Comparison of ENCODE assay signal across 12 mouse cellular contexts in the genomic region with DNA sequence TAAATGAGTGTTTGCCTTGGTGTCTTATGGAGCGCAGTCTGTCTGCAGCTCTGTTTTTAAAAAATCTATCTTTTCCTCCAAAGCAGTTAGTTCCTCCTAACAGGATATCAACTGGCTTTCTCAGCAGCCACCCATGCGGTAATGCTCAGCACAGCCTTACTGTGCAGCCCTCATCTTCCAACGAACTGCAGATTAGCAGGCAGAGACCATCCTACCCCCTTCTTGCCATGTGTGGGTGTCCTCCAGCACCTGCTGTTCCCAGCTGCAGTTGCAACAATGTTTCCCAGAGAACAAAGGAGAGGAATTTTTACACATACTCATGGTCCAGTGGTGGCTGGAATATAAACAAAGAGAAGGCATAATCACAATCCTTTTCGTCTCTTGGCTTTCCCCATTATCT.
A peak's percentile ranks its signal among the peaks of the same experiment; 100 is the strongest.
DNase-seq lines count a peak whose midpoint lies in the region; ATAC-seq and TF ChIP-seq lines count a peak whose summit lies in the region.
"Had no signal": no experiment of that assay in that cellular context is flagged by ENCODE, and none has a peak within 500 bp of the region (broad histone marks: within the 10 kb centered on the region; RNA-seq: fewer than 3 reads in every experiment).

No protein-coding gene starts in this region.

- no peak for DNase-seq in limb, embryonic 10.5 days (ENCODE audit: low spot score)
- DNase-seq in midbrain, postnatal 0 days (ENCODE audit: low spot score): no peak
- no peak for DNase-seq in stomach, postnatal 0 days (ENCODE audit: low spot score)
- no peak for DNase-seq in gastrocnemius, adult 8-10 months (ENCODE audit: low spot score in 2 of 2)
- DNase-seq: adrenal gland, postnatal 10 days; heart, postnatal 4 days; thymus, postnatal 14 days had no signal

- no peak for TF ChIP-seq CTCF in midbrain, postnatal 0 days (IDR thresholded peaks at IDR 0.05)
- no peak for TF ChIP-seq CTCF in stomach, postnatal 0 days (IDR thresholded peaks at IDR 0.05; ENCODE audit: low read depth)

- H3K9me3 ChIP-seq in limb, embryonic 13.5 days: no peaks in the 10 kb centered on the region
- H3K9me3 ChIP-seq in limb, embryonic 10.5 days (replicated peaks): no peaks in the 10 kb centered on the region
- no peaks in the 10 kb centered on the region for H3K9me3 ChIP-seq in hindbrain, embryonic 13.5 days
- H3K9me3 ChIP-seq in midbrain, postnatal 0 days (ENCODE audit: low read length): no peaks in the 10 kb centered on the region
- H3K9me3 ChIP-seq in stomach, postnatal 0 days (ENCODE audit: control insufficient read depth, low read length): no peaks in the 10 kb centered on the region
- no peaks in the 10 kb centered on the region for H3K9me3 ChIP-seq in intestine, embryonic 15.5 days

- peaks cover 12% of the 10 kb centered on the region for H3K36me3 ChIP-seq in limb, embryonic 13.5 days
- no peaks in the 10 kb centered on the region for H3K36me3 ChIP-seq in limb, embryonic 10.5 days
- peaks cover 12% of the 10 kb centered on the region; the same call in 1 of the 2 replicates for H3K36me3 ChIP-seq in hindbrain, embryonic 13.5 days
- H3K36me3 ChIP-seq in midbrain, postnatal 0 days (ENCODE audit: insufficient read depth, low read length): peaks cover 9% of the 10 kb centered on the region
- H3K36me3 ChIP-seq in stomach, postnatal 0 days (ENCODE audit: control insufficient read depth, insufficient read depth, low read length): peaks cover 2% of the 10 kb centered on the region; the same call in 1 of the 2 replicates
- no peaks in the 10 kb centered on the region for H3K36me3 ChIP-seq in intestine, embryonic 15.5 days
- H3K36me3 ChIP-seq: G1E had no signal

- peaks cover 43% of the 10 kb centered on the region for H3K4me1 ChIP-seq in limb, embryonic 13.5 days
- peaks cover 16% of the 10 kb centered on the region for H3K4me1 ChIP-seq in limb, embryonic 10.5 days
- H3K4me1 ChIP-seq in hindbrain, embryonic 13.5 days (replicated peaks): peaks cover 44% of the 10 kb centered on the region
- H3K4me1 ChIP-seq in midbrain, postnatal 0 days (ENCODE audit: insufficient read depth, low read length): peaks cover 9% of the 10 kb centered on the region; the same call in 1 of the 2 replicates
- no peaks in the 10 kb centered on the region for H3K4me1 ChIP-seq in stomach, postnatal 0 days (replicated peaks; ENCODE audit: control insufficient read depth, insufficient read depth)
- peaks cover 10% of the 10 kb centered on the region; the same call in 1 of the 2 replicates for H3K4me1 ChIP-seq in intestine, embryonic 15.5 days (replicated peaks)

- no peak overlapping the region for H3K4me2 ChIP-seq in limb, embryonic 13.5 days (replicated peaks)
- peak overlapping the region; percentile 56 for H3K4me2 ChIP-seq in hindbrain, embryonic 13.5 days
- peak overlapping the region; percentile 56 for H3K4me2 ChIP-seq in midbrain, postnatal 0 days (ENCODE audit: low read depth, low read length, poor library complexity, severe bottlenecking)
- H3K4me2 ChIP-seq in stomach, postnatal 0 days (replicated peaks; ENCODE audit: low read depth): no peak overlapping the region
- H3K4me2 ChIP-seq in intestine, embryonic 15.5 days (replicated peaks): no peak overlapping the region

- H3K4me3 ChIP-seq in limb, embryonic 13.5 days: no peak overlapping the region
- H3K4me3 ChIP-seq in limb, embryonic 10.5 days: no peak overlapping the region
- 0 out of 2 replicates have a peak overlapping the region, but pooled peaks have one; percentile 17 for H3K4me3 ChIP-seq in hindbrain, embryonic 13.5 days
- H3K4me3 ChIP-seq in midbrain, postnatal 0 days (ENCODE audit: low read depth, low read length): peak overlapping the region; percentile 45
- no peak overlapping the region for H3K4me3 ChIP-seq in stomach, postnatal 0 days (ENCODE audit: low read depth, low read length)
- H3K4me3 ChIP-seq in intestine, embryonic 15.5 days (replicated peaks): no peak overlapping the region

- 63% methylated on average over 4 of the region's 4 CpGs for WGBS in limb, embryonic 13.5 days
- 77% methylated on average over 4 of the region's 4 CpGs for WGBS in limb, embryonic 10.5 days
- WGBS in hindbrain, embryonic 13.5 days: 36% methylated on average over 4 of the region's 4 CpGs
- WGBS in midbrain, postnatal 0 days: 15% methylated on average over 4 of the region's 4 CpGs
- WGBS in stomach, postnatal 0 days: 63% methylated on average over 4 of the region's 4 CpGs
- 61% methylated on average over 4 of the region's 4 CpGs for WGBS in intestine, embryonic 15.5 days

- H3K27ac ChIP-seq in limb, embryonic 13.5 days: no peak overlapping the region
- H3K27ac ChIP-seq in limb, embryonic 10.5 days: no peak overlapping the region
- H3K27ac ChIP-seq in hindbrain, embryonic 13.5 days: peak overlapping the region; percentile 77
- H3K27ac ChIP-seq in midbrain, postnatal 0 days (ENCODE audit: low read depth, low read length): peak overlapping the region; percentile 53
- H3K27ac ChIP-seq in stomach, postnatal 0 days (replicated peaks): no peak overlapping the region; the same call in 1 of the 2 replicates
- H3K27ac ChIP-seq in intestine, embryonic 15.5 days: no peak overlapping the region

- H3K9ac ChIP-seq in limb, embryonic 13.5 days: no peak overlapping the region
- peak overlapping the region; percentile 61 for H3K9ac ChIP-seq in hindbrain, embryonic 13.5 days
- H3K9ac ChIP-seq in midbrain, postnatal 0 days (replicated peaks; ENCODE audit: low read length, poor library complexity, severe bottlenecking): peak overlapping the region; percentile 51; the same call in 1 of the 2 replicates
- no peak overlapping the region for H3K9ac ChIP-seq in stomach, postnatal 0 days (ENCODE audit: low read length)
- no peak overlapping the region for H3K9ac ChIP-seq in intestine, embryonic 15.5 days

- ATAC-seq in limb, embryonic 13.5 days (ENCODE audit: low FRiP score, low read depth): 0 out of 2 replicates have a peak, but pooled peaks have one; percentile 19
- peak; percentile 59 for ATAC-seq in hindbrain, embryonic 13.5 days (ENCODE audit: low FRiP score)
- ATAC-seq in midbrain, postnatal 0 days (ENCODE audit: low FRiP score): 0 out of 2 replicates have a peak, but pooled peaks have one; percentile 41
- ATAC-seq in stomach, postnatal 0 days (ENCODE audit: low FRiP score, low TSS enrichment): no peak
- no peak for ATAC-seq in intestine, embryonic 15.5 days
- ATAC-seq: lung, postnatal 0 days had no signal

- H3K27me3 ChIP-seq in limb, embryonic 13.5 days: no peaks in the 10 kb centered on the region
- no peaks in the 10 kb centered on the region for H3K27me3 ChIP-seq in limb, embryonic 10.5 days (ENCODE audit: low read depth, poor library complexity, severe bottlenecking)
- no peaks in the 10 kb centered on the region for H3K27me3 ChIP-seq in hindbrain, embryonic 13.5 days
- H3K27me3 ChIP-seq in midbrain, postnatal 0 days (ENCODE audit: insufficient read depth, low read length): no peaks in the 10 kb centered on the region
- H3K27me3 ChIP-seq in stomach, postnatal 0 days (ENCODE audit: control insufficient read depth, insufficient read depth, low read length): no peaks in the 10 kb centered on the region
- H3K27me3 ChIP-seq in intestine, embryonic 15.5 days (replicated peaks): no peaks in the 10 kb centered on the region

- no peak for TF ChIP-seq EP300 in stomach, postnatal 0 days (optimal IDR thresholded peaks at IDR 0.05)

Comparison
In these comparisons a context has a peak if more than half of its experiments do, and no peak if none do; other contexts are left out.
1. ATAC-seq: peak in limb, embryonic 13.5 days (single experiment), hindbrain, embryonic 13.5 days (single experiment) and midbrain, postnatal 0 days (single experiment); none in stomach, postnatal 0 days (single experiment) and intestine, embryonic 15.5 days (single experiment).
2. H3K27ac ChIP-seq: peak in hindbrain, embryonic 13.5 days (single experiment) and midbrain, postnatal 0 days (single experiment); none in limb, embryonic 13.5 days (single experiment), limb, embryonic 10.5 days (single experiment), stomach, postnatal 0 days (single experiment) and intestine, embryonic 15.5 days (single experiment).
3. H3K4me2 ChIP-seq: peak in hindbrain, embryonic 13.5 days (single experiment) and midbrain, postnatal 0 days (single experiment); none in limb, embryonic 13.5 days (single experiment), stomach, postnatal 0 days (single experiment) and intestine, embryonic 15.5 days (single experiment).
4. H3K4me3 ChIP-seq: peak in hindbrain, embryonic 13.5 days (single experiment) and midbrain, postnatal 0 days (single experiment); none in limb, embryonic 13.5 days (single experiment), limb, embryonic 10.5 days (single experiment), stomach, postnatal 0 days (single experiment) and intestine, embryonic 15.5 days (single experiment).
5. H3K9ac ChIP-seq: peak in hindbrain, embryonic 13.5 days (single experiment) and midbrain, postnatal 0 days (single experiment); none in limb, embryonic 13.5 days (single experiment), stomach, postnatal 0 days (single experiment) and intestine, embryonic 15.5 days (single experiment).